Mouse (Mus musculus) liver, adult 2 months (tissue): ENCODE results near the gene Slc2a4.

ENCODE experiments used
- CTCF ChIP-seq: fragments of 200-500 bp; IDR thresholded peaks from 2 replicates; pipeline ENCODE4 v1.5.1; 2011; ENCODE audit warnings: low read depth, low read length, control low read depth
- POLR2A ChIP-seq: fragments of 200-500 bp; IDR thresholded peaks from 2 replicates; pipeline ENCODE4 v1.6.1; 2011; ENCODE audit warnings: low read length, control low read depth; ENCODE audit not compliant: insufficient read depth; ENCODE audit errors: extremely low read depth

DNA sequence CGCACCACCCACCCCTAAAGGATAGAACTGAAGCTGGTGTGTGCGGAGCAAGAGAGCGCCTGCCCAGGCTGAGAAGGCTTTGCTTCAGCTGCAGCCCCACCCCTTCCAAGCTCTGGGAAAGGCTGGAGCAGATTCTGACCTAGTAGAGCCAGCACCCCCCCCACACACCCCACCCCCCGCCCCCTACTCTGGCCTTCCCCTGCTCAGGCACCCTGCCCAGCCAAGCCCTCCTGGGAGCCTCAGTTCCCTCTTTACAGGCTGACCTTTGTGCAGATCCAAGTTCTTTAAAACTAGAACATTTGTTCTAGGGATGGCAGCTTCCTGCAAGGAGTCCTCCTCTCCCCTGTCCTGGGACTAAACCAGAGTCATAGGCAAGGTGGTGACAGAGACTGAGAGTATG lies 10.6 kb downstream of the Slc2a4 start:
- no peak for TF ChIP-seq CTCF
- no peak for TF ChIP-seq POLR2A
